Mouse (Mus musculus): ENCODE results near the gene Atxn1.

The Atxn1 gene

DNA sequence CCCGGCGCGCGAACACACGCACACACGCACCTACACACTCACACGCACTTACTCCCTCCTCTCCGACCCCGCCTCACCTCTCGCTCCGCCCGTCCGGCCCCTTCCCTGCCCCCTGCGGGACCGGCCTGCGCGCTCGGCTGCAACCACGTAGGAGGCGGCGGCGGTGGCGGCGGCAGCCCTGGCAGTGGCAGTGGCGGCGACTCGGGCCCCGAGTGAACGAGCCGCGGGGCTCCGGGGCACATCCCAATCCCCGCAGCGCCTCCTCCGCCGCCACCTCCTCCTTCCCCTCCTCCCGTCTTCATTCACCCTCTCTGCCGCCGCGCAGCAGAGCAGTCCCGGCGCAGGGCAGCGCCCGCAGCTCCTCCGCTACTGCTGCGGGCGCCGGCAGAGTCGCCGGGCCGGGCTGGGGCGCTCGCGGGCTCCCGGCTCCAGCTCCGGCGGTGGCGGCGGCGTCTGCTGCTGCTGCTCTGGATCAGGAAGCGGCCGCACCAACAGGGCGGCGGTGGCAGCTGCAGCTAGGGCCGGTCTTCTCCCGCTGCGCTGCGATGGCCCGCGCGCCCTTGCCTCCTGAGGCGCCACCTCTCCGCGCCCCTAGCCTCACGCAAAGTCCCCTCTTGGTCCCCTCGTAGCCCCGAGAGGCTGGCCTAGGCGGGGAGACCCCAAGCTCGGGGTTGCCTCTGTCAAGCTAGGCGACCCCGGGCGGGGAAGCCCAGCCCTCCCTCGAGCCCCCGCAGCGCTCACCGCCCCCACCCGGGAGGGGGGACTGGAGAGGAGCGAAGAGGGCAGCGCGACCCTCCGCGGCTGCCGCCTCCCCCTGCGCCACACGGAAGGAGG lies 1.1 kb downstream of the Atxn1 start:
- peak; percentile 42 for DNase-seq (ENCODE audit: low spot score)

DNA sequence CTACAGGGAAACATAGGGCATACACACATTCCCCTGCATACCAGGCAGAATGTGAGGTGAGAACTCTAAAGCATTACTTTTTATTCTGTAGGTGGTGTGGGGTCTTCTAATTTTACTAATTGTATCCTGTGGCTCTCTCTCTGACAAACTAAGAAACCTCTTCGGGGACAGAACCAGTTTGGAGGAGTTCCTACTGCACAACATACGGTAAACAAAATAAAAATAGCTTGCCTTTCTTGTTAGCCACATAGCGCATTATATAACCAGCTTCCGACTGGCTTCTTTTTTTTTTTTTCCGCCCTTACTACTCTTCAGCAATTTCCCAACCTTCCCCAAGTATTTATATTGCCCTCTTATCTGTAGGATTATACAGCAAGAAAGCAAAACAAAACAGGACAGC lies 2.0 kb downstream of the Atxn1 start:
- peak; percentile 4 for DNase-seq (ENCODE audit: low spot score)

DNA sequence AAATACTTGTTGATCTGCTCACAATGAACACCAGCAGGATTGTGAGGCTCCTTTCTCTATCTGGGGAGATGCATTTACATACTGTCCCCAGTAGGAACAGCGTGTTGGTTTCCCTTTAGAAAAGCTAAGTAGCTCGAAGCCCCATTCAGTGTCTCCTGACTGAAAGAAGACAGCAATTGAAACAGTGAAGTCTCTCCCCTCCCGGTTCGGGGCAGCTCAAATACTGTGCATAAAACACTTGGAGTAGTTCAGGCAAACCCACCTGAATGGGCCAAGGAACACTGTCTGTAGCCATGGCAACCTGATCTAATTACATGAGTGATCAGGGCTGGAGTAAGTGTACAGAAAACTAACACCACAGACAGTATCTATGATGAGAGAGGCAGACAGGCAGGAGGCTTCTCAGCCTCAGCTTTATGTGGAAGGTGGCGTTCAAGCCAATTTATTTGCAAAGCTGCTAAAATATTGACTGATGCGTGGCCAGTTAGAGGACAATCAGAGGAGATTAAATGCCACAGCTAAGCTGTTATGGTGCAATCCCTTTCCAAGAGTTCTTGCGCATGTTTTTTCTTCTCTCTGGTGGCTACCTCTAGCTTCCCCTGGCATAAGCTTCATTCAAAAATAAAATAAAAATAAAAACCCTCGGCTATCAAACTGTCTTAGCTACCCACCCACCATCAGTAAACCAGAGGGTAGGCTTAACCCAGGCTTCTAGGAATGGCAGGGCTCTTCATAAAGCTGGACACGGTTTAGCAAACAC lies 2.8 kb downstream of the Atxn1 start:
- DNase-seq (ENCODE audit: low spot score): peak; percentile 10

DNA sequence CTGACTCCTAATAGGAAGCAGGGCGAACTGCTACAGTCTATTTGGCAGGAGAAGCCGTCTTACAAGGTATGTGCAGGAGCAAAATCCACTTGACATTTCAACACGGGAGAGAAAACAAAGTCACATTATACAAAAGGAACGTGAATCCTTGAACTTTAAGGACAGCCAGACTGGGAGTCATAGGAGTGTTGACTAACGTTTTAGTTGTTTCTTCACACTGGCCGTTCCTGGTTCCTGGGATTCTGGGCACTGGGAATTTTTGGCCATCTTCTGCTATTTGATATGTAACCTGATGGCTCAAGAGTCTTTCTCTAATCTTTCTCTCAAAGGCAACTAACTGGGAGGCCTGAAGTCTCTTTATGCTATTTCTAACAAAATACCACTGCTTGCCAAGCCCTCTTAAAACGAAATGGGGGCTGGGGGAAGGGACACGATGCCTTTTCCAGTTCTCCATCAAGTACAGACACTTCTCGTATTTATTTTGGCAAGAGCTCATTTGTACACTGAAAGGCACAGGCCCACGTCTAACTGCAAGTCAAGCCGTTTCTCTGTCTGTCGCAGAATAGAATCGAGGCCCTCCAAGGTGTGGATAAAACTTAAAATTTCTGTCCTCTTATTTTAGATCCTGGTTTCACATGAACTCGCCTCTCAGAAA lies 4.4 kb downstream of the Atxn1 start:
- DNase-seq (ENCODE audit: low spot score): no peak

DNA sequence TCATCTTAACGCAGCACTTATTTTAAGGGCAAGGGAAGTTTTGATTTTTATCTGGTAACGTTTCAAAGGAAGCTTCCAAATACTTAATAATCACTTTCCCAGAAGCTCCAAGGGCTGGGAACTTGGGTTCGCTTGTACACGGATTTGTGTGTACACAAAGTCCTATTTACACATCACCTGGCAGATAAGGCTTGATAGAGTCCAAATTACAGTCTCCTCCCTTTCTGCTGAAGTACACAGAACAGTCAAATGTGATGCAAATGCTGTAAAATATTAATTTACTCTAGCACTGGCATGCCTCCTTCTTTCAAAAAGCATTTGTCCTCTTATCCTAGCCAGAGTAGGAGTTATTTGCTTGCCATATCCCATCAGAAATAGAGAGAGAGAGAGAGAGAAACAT lies 6.5 kb downstream of the Atxn1 start:
- DNase-seq (ENCODE audit: low spot score): no peak

DNA sequence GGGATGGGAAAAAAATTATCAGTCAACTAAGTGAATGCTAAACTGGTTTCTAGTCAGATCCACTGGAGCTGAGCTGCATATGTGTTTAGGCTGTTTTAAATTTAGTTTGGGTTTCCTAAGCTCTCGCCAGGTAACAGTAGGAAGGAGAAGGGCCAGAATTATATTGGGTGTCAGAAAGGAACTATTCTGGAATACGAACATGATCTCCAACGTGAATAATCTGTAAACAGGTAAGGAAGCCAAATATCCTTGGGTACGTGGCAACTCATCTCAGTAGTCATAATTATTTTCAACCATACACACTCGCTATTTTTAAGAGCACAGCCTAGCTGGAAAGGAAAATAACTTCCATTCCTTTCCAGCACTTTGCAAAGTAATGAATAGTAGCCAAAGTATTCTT lies 7.2 kb downstream of the Atxn1 start:
- DNase-seq (ENCODE audit: low spot score): no peak

DNA sequence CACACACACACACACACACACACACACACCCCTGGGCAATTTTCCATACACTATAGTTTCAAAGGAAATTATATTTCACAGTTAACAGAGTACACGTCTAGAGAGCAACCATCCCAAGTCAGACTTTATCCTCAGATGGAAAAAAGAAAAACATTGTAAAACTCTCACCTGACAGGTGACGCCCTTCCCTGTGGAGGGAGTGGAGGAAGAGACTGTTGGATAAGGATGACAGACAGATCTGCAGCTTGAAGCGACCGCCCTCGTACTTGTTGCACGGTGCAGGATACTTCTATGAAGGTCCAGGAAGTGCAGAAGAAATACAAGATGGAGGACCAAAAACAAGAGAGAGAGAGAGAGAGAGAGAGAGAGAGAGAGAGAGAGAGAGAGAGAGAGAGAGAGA lies 8.5 kb downstream of the Atxn1 start:
- DNase-seq (ENCODE audit: low spot score): no peak

DNA sequence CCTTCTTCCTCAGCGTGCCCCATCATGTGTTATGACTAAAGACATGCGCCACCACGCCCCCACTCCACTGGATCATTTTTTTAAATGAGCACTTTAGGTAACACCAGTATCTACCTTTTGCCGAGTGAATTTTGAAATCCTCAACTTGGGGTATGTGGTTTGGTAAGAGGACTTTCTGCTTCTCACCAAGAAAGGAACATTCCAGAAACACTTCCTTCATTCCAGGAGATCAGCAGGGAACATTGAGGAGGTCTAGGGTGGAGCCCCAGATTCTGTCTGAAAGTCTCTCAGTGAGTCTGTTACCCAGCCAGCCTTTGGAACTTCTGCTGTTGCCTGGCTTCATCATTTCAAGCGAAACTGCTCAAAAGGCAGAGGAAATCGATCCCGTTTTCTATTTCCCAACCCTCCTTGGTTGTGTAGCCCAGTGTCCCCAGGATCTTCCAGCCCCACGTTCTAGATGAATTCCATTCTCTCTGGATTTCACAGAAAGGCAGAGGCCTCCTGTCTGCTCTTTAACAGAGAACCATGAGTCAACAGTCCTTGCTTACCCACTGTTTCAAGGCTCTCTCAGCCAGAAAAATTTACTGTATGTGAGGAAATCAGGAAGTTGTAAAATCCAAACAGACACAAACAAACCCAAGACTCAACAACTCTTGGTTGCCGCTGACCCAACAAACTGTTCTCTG lies 9.3 kb downstream of the Atxn1 start:
- no peak for DNase-seq (ENCODE audit: low spot score)

DNA sequence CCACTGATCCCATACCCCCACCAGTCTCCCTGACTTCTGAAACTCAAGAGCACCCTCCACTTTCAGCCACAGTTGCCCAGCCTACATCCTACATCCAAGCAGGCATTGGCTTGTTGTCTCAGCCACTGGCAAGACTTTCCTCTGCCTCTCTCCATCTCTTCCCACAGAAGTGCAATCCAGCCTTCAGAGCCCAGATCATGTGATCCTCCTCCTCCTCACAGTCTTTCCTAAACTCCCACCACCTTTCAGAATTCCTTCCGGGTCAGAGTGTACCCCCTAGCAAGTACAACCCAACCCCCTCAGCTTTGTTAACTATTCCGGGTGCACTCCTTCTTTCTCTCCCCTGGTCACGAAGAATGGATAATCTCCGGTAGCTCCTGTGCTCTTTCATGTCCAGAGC lies 11.7 kb downstream of the Atxn1 start:
- DNase-seq (ENCODE audit: low spot score): no peak

DNA sequence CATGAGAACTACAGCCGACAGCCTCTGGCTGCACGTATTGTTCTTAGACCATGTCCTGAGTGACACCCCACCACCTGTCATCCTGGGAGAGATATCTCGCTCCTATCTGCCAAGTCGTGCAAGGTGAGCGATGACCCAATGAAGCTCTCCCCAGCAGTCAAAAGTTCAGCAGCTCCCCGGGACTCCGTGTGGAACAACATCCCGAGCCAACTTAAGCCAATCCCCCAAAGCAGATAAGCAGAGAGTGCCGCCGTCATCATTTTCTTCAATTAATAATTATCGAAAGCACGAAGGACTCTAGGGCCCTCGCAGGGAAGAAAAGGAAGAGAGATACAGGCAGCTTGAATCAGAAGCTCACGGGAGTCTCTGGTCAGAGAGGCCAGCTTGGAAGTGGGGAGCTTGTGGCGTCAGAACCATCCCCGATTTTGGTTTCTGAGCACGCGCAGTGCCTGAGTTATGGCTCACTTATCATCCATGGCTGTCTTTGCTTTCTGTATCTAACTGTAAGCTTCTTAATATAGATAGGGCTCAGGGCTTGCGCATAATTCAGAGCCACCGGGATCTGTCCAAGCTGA lies 13.7 kb downstream of the Atxn1 start:
- DNase-seq (ENCODE audit: low spot score): no peak

DNA sequence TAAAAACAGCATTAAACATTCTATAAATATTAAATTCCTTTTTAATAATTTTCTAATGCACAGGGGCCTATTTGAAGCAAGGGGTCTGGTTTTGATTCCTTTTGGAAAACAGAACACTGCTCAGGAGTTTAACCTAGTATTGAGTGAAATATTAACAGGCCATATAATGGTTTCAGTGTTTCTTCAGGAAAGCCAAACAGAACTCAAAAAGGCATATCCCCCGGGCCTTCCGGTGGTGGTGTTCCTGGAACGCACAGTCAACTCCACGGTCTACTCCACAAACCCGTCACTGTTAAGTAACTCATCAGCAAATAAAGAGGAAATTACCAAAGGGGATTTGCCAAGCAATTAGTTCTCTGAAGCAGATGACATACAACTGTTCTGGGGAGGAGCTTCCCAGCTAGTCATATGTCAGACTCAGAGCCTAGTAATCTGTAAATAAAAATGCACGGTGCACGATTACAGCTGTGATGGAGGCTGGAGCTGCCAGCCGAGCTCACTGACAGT lies 14.4 kb downstream of the Atxn1 start:
- no peak for DNase-seq (ENCODE audit: low spot score)

DNA sequence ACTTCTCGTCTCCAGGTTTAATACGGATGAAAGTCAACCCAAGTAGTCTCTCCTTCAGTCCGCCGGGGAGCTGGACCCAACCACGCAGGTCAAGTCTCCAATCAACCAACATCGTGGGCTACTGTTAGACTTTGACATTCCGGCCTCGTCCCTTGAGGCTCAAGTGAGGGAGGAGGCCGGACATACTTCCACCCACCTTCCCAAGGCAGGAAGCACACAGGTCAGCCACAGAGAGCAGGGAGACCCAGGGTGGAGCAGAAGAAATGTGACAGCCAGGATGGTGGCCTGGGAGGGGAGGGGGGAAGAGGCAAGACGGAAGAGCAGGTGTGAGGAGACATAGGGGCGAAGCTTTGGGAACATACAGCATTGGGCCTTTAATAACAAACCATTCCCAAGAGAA lies 18.7 kb downstream of the Atxn1 start:
- no peak for DNase-seq (ENCODE audit: low spot score)

DNA sequence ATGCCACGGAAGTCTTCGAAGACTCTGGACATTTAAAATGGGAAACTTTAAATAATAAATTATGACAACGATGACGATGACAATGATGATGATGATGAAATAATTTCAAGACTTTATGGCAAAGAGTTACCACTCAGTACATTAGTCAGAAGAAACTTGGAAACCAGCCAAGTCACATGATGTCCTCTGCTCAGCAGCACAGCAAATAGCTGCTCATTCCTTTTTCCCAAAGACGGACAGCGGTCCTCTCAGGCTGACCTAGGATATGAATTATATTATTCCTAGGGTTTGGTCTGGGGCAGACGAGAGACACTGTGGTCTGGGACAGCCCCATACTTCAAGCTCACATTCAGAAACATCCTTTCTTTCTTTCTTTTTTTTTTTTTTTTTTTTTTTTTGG lies 22.5 kb downstream of the Atxn1 start:
- DNase-seq (ENCODE audit: low spot score): no peak

DNA sequence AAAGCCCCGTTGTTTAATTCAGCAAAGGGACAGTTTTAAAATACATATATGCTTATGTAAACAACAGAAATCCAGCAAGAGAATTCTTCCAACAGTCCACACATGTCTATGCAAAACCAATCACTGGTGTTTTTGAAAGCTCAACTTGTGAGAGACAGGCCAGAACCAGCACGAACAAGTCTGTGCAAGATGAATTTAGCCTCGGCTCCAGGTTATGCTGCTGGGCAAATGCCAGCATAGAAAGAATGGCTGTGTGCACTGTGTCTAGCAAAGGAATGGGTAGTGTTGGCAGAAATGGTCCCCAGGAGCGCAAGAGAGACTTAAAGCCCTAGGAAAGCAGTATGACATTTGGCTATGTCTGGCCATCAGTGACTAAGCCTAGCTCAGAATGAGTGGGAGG lies 24.1 kb downstream of the Atxn1 start:
- no peak for DNase-seq (ENCODE audit: low spot score)

DNA sequence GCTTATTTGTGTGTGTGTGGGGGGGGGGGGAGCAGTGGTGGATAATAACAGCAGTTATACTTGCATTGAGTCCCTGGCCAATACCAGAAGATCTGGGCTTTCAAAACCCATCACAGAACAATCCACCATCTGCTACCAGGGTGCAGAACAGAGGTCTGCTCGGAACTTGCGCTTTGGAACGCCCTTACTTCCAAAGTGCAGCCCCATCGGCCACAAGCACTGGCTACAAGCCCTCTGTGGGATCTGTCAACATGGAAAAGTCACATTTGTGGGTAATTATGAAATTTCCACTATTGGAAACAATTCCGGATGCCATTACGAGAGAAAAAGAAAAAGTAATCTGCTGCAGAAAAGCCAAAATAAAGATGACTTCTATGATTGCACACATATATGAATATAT lies 25.2 kb downstream of the Atxn1 start:
- no peak for DNase-seq (ENCODE audit: low spot score)

DNA sequence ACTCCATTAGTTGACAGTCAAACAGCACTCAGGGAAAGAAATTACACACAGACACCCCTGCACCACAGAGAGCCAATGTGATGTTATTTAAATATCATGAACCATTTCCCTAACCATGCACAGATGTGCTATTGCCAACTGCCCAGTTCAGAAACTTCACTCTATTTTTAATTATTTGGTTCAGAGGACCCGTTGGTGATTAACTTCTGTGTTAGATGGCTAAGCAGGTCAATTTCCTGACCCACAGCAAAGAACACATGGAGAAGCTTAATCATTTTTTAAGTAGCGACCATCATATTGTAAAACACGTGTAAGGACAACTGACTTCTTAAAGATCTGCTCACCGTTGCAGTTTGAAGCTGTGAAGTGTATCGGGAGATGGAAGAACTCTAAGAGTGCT lies 26.7 kb downstream of the Atxn1 start:
- DNase-seq (ENCODE audit: low spot score): no peak

DNA sequence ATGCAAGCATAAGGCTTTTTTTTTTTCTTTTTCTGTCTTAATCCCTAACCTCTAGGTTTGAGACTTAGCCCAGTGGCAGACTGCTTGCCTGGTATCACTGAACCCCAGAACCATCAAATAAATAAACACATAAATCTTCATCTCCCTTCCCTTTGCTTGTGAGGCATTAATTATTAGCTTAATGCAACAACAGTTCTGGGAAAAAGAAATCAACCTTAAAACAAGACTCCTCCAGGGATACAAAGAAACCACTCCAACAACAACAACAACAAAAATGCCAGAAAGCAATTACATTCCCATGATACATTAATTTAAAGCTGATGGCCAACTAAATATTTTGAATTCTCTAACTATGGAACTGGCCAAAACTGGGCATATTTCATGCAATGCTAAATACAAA lies 28.0 kb downstream of the Atxn1 start:
- DNase-seq (ENCODE audit: low spot score): no peak

DNA sequence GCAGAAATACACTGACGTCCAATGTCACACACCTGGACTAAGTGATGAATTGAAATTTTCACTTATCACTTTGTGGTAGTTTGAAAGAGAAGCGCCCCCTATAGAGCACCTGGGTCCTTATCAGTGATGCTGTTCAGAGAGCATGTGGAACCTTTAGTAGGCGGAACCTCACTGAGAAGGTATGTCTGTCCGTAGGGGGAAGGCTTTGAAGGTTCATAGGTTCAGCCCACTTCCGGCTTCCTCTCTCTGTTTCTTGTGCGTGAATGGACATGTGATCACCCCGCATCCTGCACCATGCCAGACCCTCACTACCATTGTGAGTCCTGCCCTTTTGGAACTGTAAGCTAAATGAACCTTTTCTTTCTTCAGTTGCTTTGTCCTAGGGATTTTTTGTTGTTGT lies 29.0 kb downstream of the Atxn1 start:
- no peak for DNase-seq (ENCODE audit: low spot score)

DNA sequence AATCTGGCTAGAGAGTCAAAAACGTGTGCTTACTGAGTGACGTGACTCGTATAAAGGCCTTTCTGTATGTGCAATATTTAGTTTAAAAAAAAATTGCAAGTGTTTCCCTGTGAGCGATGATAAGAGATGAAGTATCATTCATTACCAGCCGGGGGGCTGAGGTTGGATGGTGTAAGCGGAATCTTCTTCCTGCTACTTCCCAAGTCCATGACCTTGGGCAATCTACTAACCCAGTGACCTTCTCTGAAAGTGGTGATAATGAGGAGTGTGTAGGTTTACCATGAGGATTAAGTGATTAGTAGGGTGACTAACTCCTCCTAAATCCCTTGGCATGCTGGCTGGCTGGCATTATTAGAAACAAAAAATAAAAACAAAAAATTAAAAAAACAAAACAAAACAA lies 30.0 kb downstream of the Atxn1 start:
- DNase-seq (ENCODE audit: low spot score): no peak

DNA sequence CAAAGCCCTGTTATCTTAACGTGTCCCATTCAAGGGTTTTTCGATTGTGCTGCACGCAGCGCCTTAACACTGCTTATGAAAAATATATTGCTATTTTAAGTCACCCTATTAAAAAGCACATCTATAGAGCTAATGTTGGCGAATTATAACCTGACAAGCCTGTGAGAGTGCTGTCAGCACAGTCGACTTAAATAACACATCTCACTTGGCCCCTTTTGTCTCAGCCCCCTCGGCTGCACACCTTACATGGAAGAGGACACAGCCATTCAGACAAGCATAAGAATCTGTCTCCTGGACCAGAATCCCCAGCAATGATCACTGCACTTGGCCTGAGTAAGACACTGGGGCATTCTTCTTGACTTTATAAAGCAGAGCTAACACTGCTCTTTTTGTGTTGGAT lies 30.7 kb downstream of the Atxn1 start:
- no peak for DNase-seq (ENCODE audit: low spot score)

DNA sequence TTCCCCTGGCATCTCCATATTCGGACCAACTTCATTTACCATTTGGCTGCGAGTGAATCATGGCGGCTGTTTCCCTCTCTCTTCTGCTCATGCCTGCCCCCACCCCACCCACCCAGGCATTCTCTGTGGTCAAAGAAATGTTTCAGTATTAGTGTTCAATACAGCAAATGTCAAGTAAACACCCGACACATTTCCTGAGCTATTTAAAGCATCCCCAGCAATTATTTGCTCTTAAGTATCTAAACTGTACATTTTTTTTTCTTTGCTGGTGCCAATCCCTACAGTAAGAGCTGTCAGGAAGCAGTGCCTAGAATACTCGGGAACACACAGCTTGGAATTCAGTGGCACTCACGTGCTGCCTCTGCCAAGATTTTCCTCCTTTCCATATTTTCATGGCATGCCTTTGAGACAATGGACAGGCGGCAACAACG lies 32.3 kb downstream of the Atxn1 start:
- DNase-seq (ENCODE audit: low spot score): no peak

DNA sequence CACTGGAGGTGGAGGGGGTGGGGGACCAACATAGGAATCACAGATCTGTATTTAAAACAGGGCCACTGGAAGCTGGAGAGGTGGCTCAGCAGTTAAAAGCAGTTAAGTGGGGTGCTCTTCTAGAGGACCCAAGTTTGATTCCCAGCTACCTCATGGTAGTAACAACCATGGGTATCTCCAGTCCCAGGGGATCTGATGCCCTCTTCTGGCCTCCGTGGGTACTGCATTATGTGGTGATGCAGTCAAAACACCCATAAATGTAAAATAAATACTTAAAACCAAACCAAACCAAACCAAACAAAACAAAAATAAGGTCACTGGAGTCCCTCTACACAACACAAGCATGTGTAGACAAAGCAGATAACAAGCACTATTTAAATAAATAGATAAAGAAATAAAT lies 32.9 kb downstream of the Atxn1 start:
- no peak for DNase-seq (ENCODE audit: low spot score)
